ENCODE assay signal across 13 mouse cellular contexts in the genomic region with DNA sequence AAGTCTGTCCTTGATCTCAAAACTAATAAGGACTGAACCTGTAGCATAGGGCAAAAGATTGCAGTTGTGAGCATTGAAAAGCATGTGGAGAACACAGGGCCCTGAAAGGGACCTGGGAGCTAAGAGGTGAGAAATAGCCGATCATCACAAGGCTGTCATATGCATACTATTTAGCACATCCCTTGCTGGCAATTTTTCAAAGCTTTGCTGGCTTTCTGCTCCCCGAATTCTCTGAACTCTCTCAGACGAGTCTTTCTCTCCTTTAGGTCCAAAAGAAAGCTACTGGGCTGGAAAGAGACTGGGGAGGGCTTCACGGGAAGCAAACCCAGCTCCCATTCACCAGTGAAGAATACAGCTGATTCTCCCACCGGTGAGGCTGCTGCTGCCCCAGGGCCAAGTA. TPM values are rescaled to one million over a fixed set of nuclear protein-coding genes. Genes with fewer than 3 reads are reported as not detected.
DNase-seq lines count a peak whose midpoint lies in the region; ATAC-seq and TF ChIP-seq lines count a peak whose summit lies in the region.
"Had no signal": no experiment of that assay in that cellular context is flagged by ENCODE, and none has a peak within 500 bp of the region (broad histone marks: within the 10 kb centered on the region; RNA-seq: fewer than 3 reads in every experiment).

No protein-coding gene starts in this region.

- no peak for TF ChIP-seq CTCF in kidney, adult 2 months (conservative IDR thresholded peaks at IDR 0.05; ENCODE audit: insufficient read depth, insufficient read length, low read depth, low read length)
- TF ChIP-seq CTCF in olfactory bulb, adult 2 months (IDR thresholded peaks at IDR 0.05; ENCODE audit: insufficient read depth, low read depth, low read length) = no peak

- peak overlapping the region; percentile 18; the same call in 1 of the 2 replicates for H3K27ac ChIP-seq in kidney, embryonic 16.5 days (ENCODE audit: low read length)
- H3K27ac ChIP-seq in kidney, adult 2 months (ENCODE audit: insufficient read depth, low read depth, low read length) = no peak overlapping the region
- H3K27ac ChIP-seq in forebrain, embryonic 16.5 days (ENCODE audit: low read length) = peak overlapping the region; percentile 94
- 0 out of 2 replicates have a peak overlapping the region, but pooled peaks have one; percentile 43 for H3K27ac ChIP-seq in limb, embryonic 14.5 days (replicated peaks; ENCODE audit: low read depth, low read length)
- H3K27ac ChIP-seq in olfactory bulb, adult 2 months (ENCODE audit: insufficient read depth, low read depth, low read length) = peak overlapping the region; percentile 33; the same call in 1 of the 2 replicates
- H3K27ac ChIP-seq: heart, embryonic 15.5 days had no signal

- no peak for TF ChIP-seq POLR2A in kidney, adult 2 months (IDR thresholded peaks at IDR 0.05; ENCODE audit: low read depth, low read length)
- TF ChIP-seq POLR2A in limb, embryonic 14.5 days (IDR thresholded peaks at IDR 0.05; ENCODE audit: borderline replicate concordance, extremely low read depth, insufficient read depth, insufficient read length) = no peak
- no peak for TF ChIP-seq POLR2A in olfactory bulb, adult 2 months (IDR thresholded peaks at IDR 0.05; ENCODE audit: insufficient read depth, low read depth, low read length)

- no peak overlapping the region for H3K9ac ChIP-seq in kidney, embryonic 16.5 days (replicated peaks; ENCODE audit: low read length)
- H3K9ac ChIP-seq in forebrain, embryonic 16.5 days (replicated peaks; ENCODE audit: low read depth, low read length) = 0 out of 2 replicates have a peak overlapping the region, but pooled peaks have one; percentile 15
- no peak overlapping the region for H3K9ac ChIP-seq in limb, embryonic 14.5 days (ENCODE audit: low read depth, low read length, severe bottlenecking)
- H3K9ac ChIP-seq: heart, embryonic 15.5 days had no signal

- H3K27me3 ChIP-seq in kidney, embryonic 16.5 days (ENCODE audit: insufficient read depth, low read length) = peaks cover 4% of the 10 kb centered on the region; the same call in 1 of the 2 replicates
- no peaks in the 10 kb centered on the region for H3K27me3 ChIP-seq in kidney, adult 2 months (replicated peaks; ENCODE audit: control insufficient read depth, insufficient read depth, low read length)
- H3K27me3 ChIP-seq in forebrain, embryonic 16.5 days (replicated peaks; ENCODE audit: control insufficient read depth, insufficient read depth, low read length) = no peaks in the 10 kb centered on the region
- H3K27me3 ChIP-seq in limb, embryonic 14.5 days (ENCODE audit: control insufficient read depth, insufficient read depth, low read length) = no peaks in the 10 kb centered on the region; the same call in 1 of the 2 replicates

- WGBS in kidney, embryonic 16.5 days = 39% methylated on average over 5 of the region's 5 CpGs
- 45% methylated on average over 5 of the region's 5 CpGs for WGBS in kidney, adult 2 months
- WGBS in forebrain, embryonic 16.5 days = 26% methylated on average over 5 of the region's 5 CpGs
- 47% methylated on average over 5 of the region's 5 CpGs for WGBS in limb, embryonic 14.5 days
- 23% methylated on average over 5 of the region's 5 CpGs for WGBS in olfactory bulb, adult 2 months

- no peak overlapping the region for H3K4me3 ChIP-seq in kidney, embryonic 16.5 days (ENCODE audit: low read length)
- H3K4me3 ChIP-seq in kidney, adult 2 months (ENCODE audit: insufficient read depth, low read depth, low read length) = no peak overlapping the region
- no peak overlapping the region for H3K4me3 ChIP-seq in forebrain, embryonic 16.5 days (replicated peaks; ENCODE audit: low read length)
- no peak overlapping the region for H3K4me3 ChIP-seq in limb, embryonic 14.5 days (replicated peaks; ENCODE audit: low read length)
- H3K4me3 ChIP-seq in olfactory bulb, adult 2 months (ENCODE audit: insufficient read depth, low read depth, low read length) = no peak overlapping the region
- H3K4me3 ChIP-seq: heart, embryonic 15.5 days; megakaryocyte, embryonic 14.5 days had no signal

- DNase-seq in kidney, adult 2 months = no peak
- DNase-seq in limb, embryonic 14.5 days (ENCODE audit: low spot score) = no peak
- no peak for DNase-seq in right cerebral cortex, adult 2 months (ENCODE audit: low spot score in 2 of 2)
- DNase-seq in gastrocnemius, postnatal 4 days (ENCODE audit: low spot score in 2 of 2) = no peak
- no peak for DNase-seq in adipocyte (ENCODE audit: low spot score)
- DNase-seq: adrenal gland, postnatal 10 days; kidney, adult 18-20 months; lung, adult 2 months had no signal

- H3K4me2 ChIP-seq in kidney, embryonic 16.5 days (replicated peaks; ENCODE audit: low read depth, low read length) = no peak overlapping the region
- H3K4me2 ChIP-seq in forebrain, embryonic 16.5 days (ENCODE audit: low read length) = peak overlapping the region; percentile 13
- no peak overlapping the region for H3K4me2 ChIP-seq in limb, embryonic 14.5 days (replicated peaks; ENCODE audit: low read depth, low read length, severe bottlenecking)
- H3K4me2 ChIP-seq: heart, embryonic 15.5 days had no signal

- H3K9me3 ChIP-seq in kidney, embryonic 16.5 days (ENCODE audit: low read length) = no peaks in the 10 kb centered on the region
- no peaks in the 10 kb centered on the region for H3K9me3 ChIP-seq in forebrain, embryonic 16.5 days (ENCODE audit: control insufficient read depth, low read length)
- no peaks in the 10 kb centered on the region for H3K9me3 ChIP-seq in limb, embryonic 14.5 days (ENCODE audit: control insufficient read depth, low read length)
- H3K9me3 ChIP-seq: heart, embryonic 15.5 days; megakaryocyte, embryonic 14.5 days had no signal

- no peaks in the 10 kb centered on the region for H3K36me3 ChIP-seq in kidney, embryonic 16.5 days (ENCODE audit: insufficient read depth, low read length)
- H3K36me3 ChIP-seq in kidney, adult 2 months (ENCODE audit: control insufficient read depth, insufficient read depth, low read length) = no peaks in the 10 kb centered on the region
- H3K36me3 ChIP-seq in forebrain, embryonic 16.5 days (ENCODE audit: control insufficient read depth, insufficient read depth) = no peaks in the 10 kb centered on the region
- H3K36me3 ChIP-seq in limb, embryonic 14.5 days (ENCODE audit: control insufficient read depth, insufficient read depth, low read length) = no peaks in the 10 kb centered on the region; the same call in 1 of the 2 replicates

- H3K4me1 ChIP-seq in kidney, embryonic 16.5 days (ENCODE audit: insufficient read depth, low read length) = peaks cover 13% of the 10 kb centered on the region; the same call in 1 of the 2 replicates
- H3K4me1 ChIP-seq in kidney, adult 2 months (ENCODE audit: control insufficient read depth, insufficient read depth, low read length) = no peaks in the 10 kb centered on the region; the same call in 1 of the 2 replicates
- peaks cover 20% of the 10 kb centered on the region for H3K4me1 ChIP-seq in forebrain, embryonic 16.5 days (replicated peaks; ENCODE audit: control insufficient read depth, insufficient read depth, low read length)
- no peaks in the 10 kb centered on the region for H3K4me1 ChIP-seq in limb, embryonic 14.5 days (ENCODE audit: control insufficient read depth, insufficient read depth, low read length)
- H3K4me1 ChIP-seq in olfactory bulb, adult 2 months (ENCODE audit: control insufficient read depth, insufficient read depth, low read length) = peaks cover 8% of the 10 kb centered on the region
- H3K4me1 ChIP-seq: heart, embryonic 15.5 days; megakaryocyte, embryonic 14.5 days had no signal

- ATAC-seq in kidney, embryonic 16.5 days (ENCODE audit: low FRiP score, low TSS enrichment) = no peak
- ATAC-seq in forebrain, embryonic 16.5 days = peak; percentile 41
- no peak for ATAC-seq in limb, embryonic 14.5 days (ENCODE audit: low FRiP score, low read depth)

RNA-seq across cellular contexts. Expression of a gene that starts 11.2 kb away (rescaled TPM):
- polyA plus RNA-seq in kidney, embryonic 16.5 days (2015; fragmentation: Nextera tagmentation; extraction: Ambion mirVana) = 3.4 and 3.9 TPM in 2 replicates
- 9.7 and 11.9 TPM in 2 replicates for polyA plus RNA-seq in kidney, adult 2 months (2012; rRNA removed)
- 4.5 and 10.4 TPM in 2 replicates for polyA plus RNA-seq in forebrain, embryonic 16.5 days (2015; fragmentation: Nextera tagmentation; extraction: Ambion mirVana)
- 24.8 and 28.8 TPM in 2 replicates for polyA plus RNA-seq in limb, embryonic 14.5 days (2012; rRNA removed)
- 1.1 and 1.6 TPM in 2 replicates for polyA plus RNA-seq in limb, embryonic 14.5 days (2014; fragmentation: Nextera tagmentation; extraction: Ambion mirVana)
- not detected in 2 replicates for polyA plus RNA-seq in olfactory bulb, adult 2 months (2012; ENCODE audit: insufficient read depth, insufficient read length, low replicate concordance, missing spikeins)
- 1 to 10 TPM; 2.9 to 3.6 TPM for total RNA-seq in gastrocnemius, postnatal 4 days (2021)

RNA-seq across cellular contexts. Expression of a gene that starts 36.9 kb away (rescaled TPM):
- 56.7 and 65.1 TPM in 2 replicates for polyA plus RNA-seq in kidney, embryonic 16.5 days (2015; fragmentation: Nextera tagmentation; extraction: Ambion mirVana)
- 2.0 and 5.2 TPM in 2 replicates for polyA plus RNA-seq in kidney, adult 2 months (2012; rRNA removed)
- 45.1 and 56.2 TPM in 2 replicates for polyA plus RNA-seq in forebrain, embryonic 16.5 days (2015; fragmentation: Nextera tagmentation; extraction: Ambion mirVana)
- 19.8 and 46.3 TPM in 2 replicates for polyA plus RNA-seq in limb, embryonic 14.5 days (2012; rRNA removed)
- polyA plus RNA-seq in limb, embryonic 14.5 days (2014; fragmentation: Nextera tagmentation; extraction: Ambion mirVana) = 62.3 and 66.0 TPM in 2 replicates
- polyA plus RNA-seq in olfactory bulb, adult 2 months (2012; ENCODE audit: insufficient read depth, insufficient read length, low replicate concordance, missing spikeins) = not detected in 2 replicates
- total RNA-seq in gastrocnemius, postnatal 4 days (2021) = 10 to 100 TPM; 38.8 to 42.2 TPM
